Mouse (Mus musculus) stomach, postnatal 0 days (tissue): ENCODE data around the gene Pakap.

Source experiments
- CTCF ChIP-seq: IDR thresholded peaks from 2 replicates; pipeline ENCODE4 v1.5.1; 2016; ENCODE audit warnings: antibody characterized with exemption, low read depth, mild to moderate bottlenecking, moderate library complexity
- EP300 ChIP-seq: optimal IDR thresholded peaks from 2 replicates; pipeline ENCODE3; 2016; ENCODE audit warnings: antibody characterized with exemption

GRCm38 (mm10) chr4:57725569-57725968 is 157.6 kb downstream of the Pakap start:
- TF ChIP-seq CTCF (no peak), EP300 (no peak)
